Mouse (Mus musculus) heart, embryonic 12.5 days (tissue): ENCODE data around the gene Ubtd2. TPM values are rescaled to one million over a fixed set of nuclear protein-coding genes. Genes with fewer than 3 reads are reported as not detected.

Experiments
- polyA plus RNA-seq: library from polyadenylated mRNA; unstranded; fragments of >200 nt; fragmentation: Nextera tagmentation; extraction: Ambion mirVana; gene quantifications from 2 replicates; pipeline ENCODE4 v1.2.1, GENCODE M21; 2016

The Ubtd2 gene
- polyA plus RNA-seq, 1 experiment from 2014 or later = 34.8 TPM

Other genes starting within 250 kb of the Ubtd2 start
- gene Snrnp25, start 250.0 kb upstream of the Ubtd2 start, polyA plus RNA-seq = 44.4 and 45.6 TPM in 2 replicates
- gene Rhbdf1, start 233.1 kb upstream of the Ubtd2 start, polyA plus RNA-seq = 42.5 and 47.7 TPM in 2 replicates
- gene Mpg, start 228.9 kb upstream of the Ubtd2 start, polyA plus RNA-seq = 17.8 and 19.1 TPM in 2 replicates
- 38.6 and 42.8 TPM in 2 replicates for gene Nprl3, start 187.7 kb upstream of the Ubtd2 start, polyA plus RNA-seq
- gene Hba-x, start 179.0 kb upstream of the Ubtd2 start, polyA plus RNA-seq = 5,912 and 6,218 TPM in 2 replicates
- 11,592 and 12,808 TPM in 2 replicates for gene Hba-a1, start 171.9 kb upstream of the Ubtd2 start, polyA plus RNA-seq
- 15.7 and 18.1 TPM in 2 replicates for gene Hbq1b, start 168.4 kb upstream of the Ubtd2 start, polyA plus RNA-seq
- 25,253 and 27,825 TPM in 2 replicates for gene Hba-a2, start 158.9 kb upstream of the Ubtd2 start, polyA plus RNA-seq
- gene Hbq1a, start 155.3 kb upstream of the Ubtd2 start, polyA plus RNA-seq = 2.5 and 2.8 TPM in 2 replicates
- gene Sh3pxd2b, start 107.5 kb upstream of the Ubtd2 start, polyA plus RNA-seq = 16.5 and 17.6 TPM in 2 replicates
- gene Efcab9, start 76.7 kb downstream of the Ubtd2 start, polyA plus RNA-seq = 0.31 and 0.36 TPM in 2 replicates
- gene Stk10, start 77.9 kb downstream of the Ubtd2 start, polyA plus RNA-seq = 2.9 and 3.2 TPM in 2 replicates
- 76.0 and 79.2 TPM in 2 replicates for gene Fbxw11, start 187.4 kb downstream of the Ubtd2 start, polyA plus RNA-seq